20 mouse cellular contexts compared by ENCODE assay signal in the genomic region with DNA sequence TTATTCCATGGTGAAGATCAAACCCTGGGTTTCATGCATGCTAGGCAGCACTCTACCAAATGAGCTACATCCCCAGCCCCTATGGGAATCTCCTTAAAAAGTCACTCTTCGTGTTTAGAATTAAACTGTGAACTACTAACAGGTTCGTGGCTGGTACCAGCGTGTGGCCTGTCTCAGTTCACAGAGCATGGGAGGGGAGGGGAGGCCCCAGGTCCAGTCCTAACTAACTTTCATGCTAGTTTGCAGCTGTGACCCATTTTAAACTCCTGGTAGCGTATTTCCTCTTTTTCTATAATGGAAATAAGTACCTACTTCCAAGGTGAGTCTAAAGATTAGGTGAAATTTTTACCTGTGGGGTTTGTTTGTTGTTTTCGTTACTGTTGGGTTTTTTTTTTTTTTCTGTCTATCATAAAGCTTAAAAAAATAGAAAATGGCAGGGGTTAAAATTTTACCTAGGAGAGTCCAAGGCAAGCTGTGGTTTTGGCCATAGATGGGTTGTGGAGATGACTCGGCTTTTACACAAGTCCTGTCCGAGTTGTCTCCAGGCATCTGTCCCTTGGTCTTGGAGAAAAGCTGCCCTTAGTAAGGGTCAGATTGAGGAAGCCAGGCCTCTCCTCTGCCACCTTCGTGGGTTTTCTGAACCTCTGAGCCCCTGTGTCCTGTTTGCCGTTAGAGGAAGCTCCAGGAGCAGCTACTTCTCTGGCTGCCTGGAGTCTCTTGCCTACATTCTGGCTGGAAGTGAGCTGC.
DNase-seq lines count a peak whose midpoint lies in the region; ATAC-seq and TF ChIP-seq lines count a peak whose summit lies in the region.
"Had no signal": no experiment of that assay in that cellular context is flagged by ENCODE, and none has a peak within 500 bp of the region (broad histone marks: within the 10 kb centered on the region; RNA-seq: fewer than 3 reads in every experiment).

No protein-coding gene starts in this region.

- no peak for TF ChIP-seq CTCF in thymus, adult 2 months (IDR thresholded peaks at IDR 0.05; ENCODE audit: borderline replicate concordance, control insufficient read depth, extremely low read depth, insufficient read depth, low read length, poor library complexity)

- no peak overlapping the region for H3K9ac ChIP-seq in forebrain, embryonic 16.5 days (replicated peaks; ENCODE audit: low read depth, low read length)
- H3K9ac ChIP-seq: embryonic facial prominence, embryonic 15.5 days; forebrain, embryonic 15.5 days; intestine, embryonic 15.5 days; limb, embryonic 12.5 days had no signal

- no peaks in the 10 kb centered on the region; the same call in 1 of the 2 replicates for H3K27me3 ChIP-seq in forebrain, embryonic 10.5 days (ENCODE audit: poor library complexity, severe bottlenecking)
- H3K27me3 ChIP-seq in forebrain, embryonic 16.5 days (replicated peaks; ENCODE audit: control insufficient read depth, insufficient read depth, low read length), result no peaks in the 10 kb centered on the region
- no peaks in the 10 kb centered on the region for H3K27me3 ChIP-seq in thymus, adult 2 months (ENCODE audit: control insufficient read depth, insufficient read depth, low read length)
- no peaks in the 10 kb centered on the region for H3K27me3 ChIP-seq in splenic B cell, adult 2 months (ENCODE audit: control insufficient read depth, insufficient read depth, low read length, poor library complexity, severe bottlenecking)
- H3K27me3 ChIP-seq: embryonic facial prominence, embryonic 15.5 days; forebrain, embryonic 15.5 days; intestine, embryonic 15.5 days; limb, embryonic 12.5 days had no signal

- no peak overlapping the region for H3K4me3 ChIP-seq in forebrain, embryonic 10.5 days
- no peak overlapping the region for H3K4me3 ChIP-seq in forebrain, embryonic 16.5 days (replicated peaks; ENCODE audit: low read length)
- no peak overlapping the region for H3K4me3 ChIP-seq in thymus, adult 2 months (ENCODE audit: control insufficient read depth, insufficient read depth, low read length)
- H3K4me3 ChIP-seq: embryonic facial prominence, embryonic 15.5 days; forebrain, embryonic 15.5 days; heart, embryonic 10.5 days; intestine, embryonic 15.5 days; layer of hippocampus, adult 2 months; limb, embryonic 12.5 days had no signal

- no peak for TF ChIP-seq POLR2A in thymus, adult 2 months (IDR thresholded peaks at IDR 0.05; ENCODE audit: control insufficient read depth, extremely low read depth, insufficient read depth, low read length, poor library complexity)

- 0 out of 2 replicates have a peak overlapping the region, but pooled peaks have one; percentile 11 for H3K27ac ChIP-seq in forebrain, embryonic 10.5 days
- H3K27ac ChIP-seq in forebrain, embryonic 16.5 days (ENCODE audit: low read length), result no peak overlapping the region
- H3K27ac ChIP-seq in thymus, adult 2 months (ENCODE audit: control insufficient read depth, insufficient read depth, low read length), result peak overlapping the region; percentile 100
- H3K27ac ChIP-seq: embryonic facial prominence, embryonic 15.5 days; forebrain, embryonic 15.5 days; heart, embryonic 10.5 days; intestine, embryonic 15.5 days; layer of hippocampus, adult 2 months; limb, embryonic 12.5 days had no signal

- WGBS in forebrain, embryonic 10.5 days, result 78% methylated on average over 9 of the region's 9 CpGs
- WGBS in forebrain, embryonic 16.5 days, result 85% methylated on average over 9 of the region's 9 CpGs
- WGBS in thymus, adult 2 months, result 20% methylated on average over 9 of the region's 9 CpGs

- peaks cover 60% of the 10 kb centered on the region for H3K4me1 ChIP-seq in forebrain, embryonic 10.5 days
- H3K4me1 ChIP-seq in forebrain, embryonic 16.5 days (replicated peaks; ENCODE audit: control insufficient read depth, insufficient read depth, low read length), result peaks cover 23% of the 10 kb centered on the region
- peaks cover 72% of the 10 kb centered on the region for H3K4me1 ChIP-seq in thymus, adult 2 months (replicated peaks; ENCODE audit: control insufficient read depth, insufficient read depth, low read length)

- ATAC-seq in forebrain, embryonic 16.5 days, result no peak
- ATAC-seq: forebrain, embryonic 15.5 days; hindbrain, embryonic 16.5 days; intestine, embryonic 15.5 days had no signal

- H3K9me3 ChIP-seq in forebrain, embryonic 10.5 days, result no peaks in the 10 kb centered on the region
- H3K9me3 ChIP-seq in forebrain, embryonic 16.5 days (ENCODE audit: control insufficient read depth, low read length), result no peaks in the 10 kb centered on the region
- H3K9me3 ChIP-seq: embryonic facial prominence, embryonic 15.5 days; forebrain, embryonic 15.5 days; heart, embryonic 10.5 days; intestine, embryonic 15.5 days; limb, embryonic 12.5 days had no signal

- no peak overlapping the region for H3K4me2 ChIP-seq in forebrain, embryonic 16.5 days (ENCODE audit: low read length)
- H3K4me2 ChIP-seq: embryonic facial prominence, embryonic 15.5 days; forebrain, embryonic 15.5 days; intestine, embryonic 15.5 days; limb, embryonic 12.5 days; liver, embryonic 11.5 days; midbrain, embryonic 11.5 days had no signal

- DNase-seq in forebrain, embryonic 10.5 days (ENCODE audit: extremely low spot score, low spot score), result no peak
- DNase-seq in thymus, adult 2 months, result peak; percentile 39
- no peak for DNase-seq in thymus, postnatal 10 days (ENCODE audit: low spot score in 2 of 2)
- peak; percentile 61 for DNase-seq in splenic B cell, adult 2 months (ENCODE audit: low read depth, low spot score)
- DNase-seq in left cerebral cortex, adult 11 months (ENCODE audit: low spot score), result no peak
- DNase-seq in embryo, embryonic 11 days, result no peak
- DNase-seq: adrenal gland, postnatal 14 days; layer of hippocampus, postnatal 36 days; lung, adult 18-20 months; lung, postnatal 10 days had no signal

- H3K36me3 ChIP-seq in forebrain, embryonic 10.5 days (replicated peaks), result peaks cover 5% of the 10 kb centered on the region; the same call in 1 of the 2 replicates
- no peaks in the 10 kb centered on the region for H3K36me3 ChIP-seq in forebrain, embryonic 16.5 days (ENCODE audit: control insufficient read depth, insufficient read depth)
- no peaks in the 10 kb centered on the region for H3K36me3 ChIP-seq in thymus, adult 2 months (ENCODE audit: control insufficient read depth, insufficient read depth, low read length)
- no peaks in the 10 kb centered on the region for H3K36me3 ChIP-seq in splenic B cell, adult 2 months (ENCODE audit: control insufficient read depth, insufficient read depth, low read length, poor library complexity, severe bottlenecking)
- H3K36me3 ChIP-seq: embryonic facial prominence, embryonic 15.5 days; forebrain, embryonic 15.5 days; intestine, embryonic 15.5 days; limb, embryonic 12.5 days had no signal

Comparison
In these comparisons a context has a peak if more than half of its experiments do, and no peak if none do; other contexts are left out.
1. DNase-seq: peak in thymus, adult 2 months (single experiment) and splenic B cell, adult 2 months (single experiment); none in forebrain, embryonic 10.5 days (single experiment), thymus, postnatal 10 days (0 of 2), left cerebral cortex, adult 11 months (single experiment) and embryo, embryonic 11 days (single experiment).